Mouse (Mus musculus) hindbrain, postnatal 0 days (tissue): ENCODE results near the gene Rad9a. TPM values are rescaled to one million over a fixed set of nuclear protein-coding genes. Genes with fewer than 3 reads are reported as not detected.
A peak's percentile ranks its signal among the peaks of the same experiment; 100 is the strongest.

Experiments used
- ATAC-seq: fragments of 200-750 bp; cut with Nextera tagmentation; 2 replicates; pipeline ENCODE4 v1.8.0; 2017; ENCODE audit warnings: mild to moderate bottlenecking, moderate TSS enrichment, moderate library complexity
- DNase-seq: peaks from one replicate; pipeline ENCODE4 v3.0.0-alpha.2; 2015; ENCODE audit warnings: low spot score
- H3K27ac ChIP-seq: fragments of 300-500 bp; sonication (generic); 2 replicates; pipeline ENCODE4 v1.5.1; 2014; ENCODE audit warnings: mild to moderate bottlenecking
- H3K27me3 ChIP-seq: fragments of 300-500 bp; sonication (generic); 2 replicates; pipeline ENCODE4 v1.6.1; 2014; ENCODE audit warnings: low read length, mixed read lengths; ENCODE audit not compliant: insufficient read depth
- H3K36me3 ChIP-seq: fragments of 300-500 bp; sonication (generic); 2 replicates; pipeline ENCODE4 v1.6.1; 2014; ENCODE audit warnings: low read length, mixed read lengths; ENCODE audit not compliant: insufficient read depth
- H3K4me1 ChIP-seq: fragments of 300-500 bp; sonication (generic); 2 replicates; pipeline ENCODE4 v1.6.1; 2014; ENCODE audit warnings: antibody characterized with exemption, low read length, mixed read lengths; ENCODE audit not compliant: insufficient read depth
- H3K4me2 ChIP-seq: fragments of 300-500 bp; sonication (generic); 2 replicates; pipeline ENCODE4 v1.6.1; 2014; ENCODE audit warnings: low read depth, mild to moderate bottlenecking, low read length, moderate library complexity, mixed read lengths
- H3K4me3 ChIP-seq: fragments of 300-500 bp; sonication (generic); 2 replicates; pipeline ENCODE4 v1.5.1; 2014; ENCODE audit warnings: low read length
- H3K9ac ChIP-seq: fragments of 300-500 bp; sonication (generic); replicated peaks from 2 replicates; pipeline ENCODE4 v1.6.1; 2014; ENCODE audit warnings: mild to moderate bottlenecking, low read length, moderate library complexity, mixed read lengths
- H3K9me3 ChIP-seq: fragments of 300-500 bp; sonication (generic); 2 replicates; pipeline ENCODE4 v1.6.1; 2016; ENCODE audit warnings: low read length, mixed read lengths
- CTCF ChIP-seq: IDR thresholded peaks from 2 replicates; pipeline ENCODE4 v1.5.1; 2016; ENCODE audit warnings: antibody characterized with exemption, control low read depth, low read depth
- WGBS: fragments of 180-500 bp; shearing (Covaris S2); extraction: QIAGEN DNeasy Blood & Tissue Kit; methylation state at CpG from one replicate; pipeline ENCODE4 v1.1.7; 2014; 5-methylcytosine and 5-hydroxymethylcytosine counted together
- polyA plus RNA-seq: library from polyadenylated mRNA; unstranded; fragments of >200 nt; fragmentation: Nextera tagmentation; extraction: Ambion mirVana; gene quantifications from 2 replicates; pipeline ENCODE4 v1.2.1, GENCODE M21; 2015
- total RNA-seq: library from RNA; depleted of rRNA; stranded (reverse); fragments of >200 nt; gene quantifications from 2 replicates; pipeline ENCODE4 v1.2.3, GENCODE M21; 2014

Gene Rad9a
- total and polyA plus RNA-seq, 2 experiments from 2014 or later = 14.6 to 15.8 TPM

DNA sequence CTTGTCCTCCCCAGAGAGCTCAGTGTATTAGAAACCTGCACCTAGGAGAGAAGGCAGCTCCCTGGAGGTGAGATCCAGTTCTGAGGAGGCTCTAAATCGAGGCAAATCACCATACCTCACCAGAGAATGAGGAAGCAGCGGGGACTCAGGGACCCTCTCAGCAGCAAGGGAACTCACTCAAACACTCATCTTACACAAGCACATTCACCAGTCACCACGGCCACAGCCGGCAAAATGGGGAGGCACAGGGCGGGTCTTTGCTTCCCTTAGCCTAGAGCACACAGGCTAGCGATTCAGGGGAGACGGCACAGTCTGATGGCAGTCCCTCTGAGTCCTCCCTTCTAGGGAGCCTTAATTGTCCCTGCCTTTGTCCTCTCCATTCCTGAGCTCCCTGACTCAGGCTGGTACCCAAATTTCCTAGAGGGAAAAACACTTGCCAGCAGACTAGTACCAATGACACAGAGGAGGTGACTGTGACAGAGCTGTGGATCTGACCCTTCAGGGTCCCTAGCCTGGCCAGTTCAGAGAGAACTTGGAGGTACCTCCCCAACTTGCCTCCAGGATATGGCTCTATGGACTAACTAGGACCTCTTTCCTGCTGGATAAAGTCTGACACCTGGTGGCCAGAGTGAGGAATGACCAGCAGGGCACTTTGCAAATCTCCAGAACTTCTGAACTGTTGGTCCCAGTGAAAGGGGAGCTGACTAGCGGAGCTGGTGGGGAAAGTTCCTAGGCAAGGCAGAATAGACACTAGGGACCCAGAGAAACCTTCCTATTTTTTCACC, 26.6 kb upstream of the Rad9a start:
- no peaks in the 10 kb centered on the region for H3K9me3 ChIP-seq
- H3K36me3 ChIP-seq = no peaks in the 10 kb centered on the region
- peaks cover 6% of the 10 kb centered on the region; the same call in 1 of the 2 replicates for H3K4me1 ChIP-seq
- H3K27ac ChIP-seq = no peak overlapping the region
- H3K4me2 ChIP-seq = no peak overlapping the region
- H3K4me3 ChIP-seq = no peak overlapping the region
- H3K9ac ChIP-seq = no peak overlapping the region
- peak; percentile 95 for TF ChIP-seq CTCF
- peak; percentile 89 for DNase-seq
- ATAC-seq = peak; percentile 22; the same call in 1 of the 2 replicates
- H3K27me3 ChIP-seq = no peaks in the 10 kb centered on the region
- 25% methylated on average over 8 of the region's 8 CpGs for WGBS

DNA sequence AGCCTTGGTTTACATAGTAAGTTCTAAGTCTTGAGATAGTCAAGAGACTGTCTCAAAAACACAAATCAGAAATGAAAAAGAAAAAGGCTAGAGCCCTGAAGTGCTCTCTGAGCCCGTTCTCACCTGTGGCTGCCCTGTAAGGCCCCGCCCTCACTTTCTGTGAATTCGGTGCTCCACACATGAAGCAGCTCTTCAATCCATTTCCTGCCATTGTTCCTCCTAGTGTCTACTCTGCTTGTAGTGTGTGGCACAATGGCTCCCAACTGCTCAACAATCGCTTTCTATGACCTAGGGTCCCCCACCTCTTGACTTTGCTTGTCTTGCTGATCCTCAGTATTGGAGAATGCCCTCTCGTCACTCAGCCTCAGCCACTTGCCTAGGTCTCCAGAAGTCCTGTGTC, 26.0 kb upstream of the Rad9a start:
- no peaks in the 10 kb centered on the region for H3K36me3 ChIP-seq
- H3K9ac ChIP-seq = no peak overlapping the region
- H3K27me3 ChIP-seq = no peaks in the 10 kb centered on the region
- TF ChIP-seq CTCF = no peak
- H3K4me3 ChIP-seq = no peak overlapping the region
- DNase-seq (no peak), ATAC-seq (no peak)
- H3K9me3 ChIP-seq = no peaks in the 10 kb centered on the region
- H3K4me1 ChIP-seq = peaks cover 4% of the 10 kb centered on the region; the same call in 1 of the 2 replicates
- H3K27ac ChIP-seq = no peak overlapping the region
- no peak overlapping the region for H3K4me2 ChIP-seq
- 68% methylated on average over 5 of the region's 5 CpGs for WGBS

DNA sequence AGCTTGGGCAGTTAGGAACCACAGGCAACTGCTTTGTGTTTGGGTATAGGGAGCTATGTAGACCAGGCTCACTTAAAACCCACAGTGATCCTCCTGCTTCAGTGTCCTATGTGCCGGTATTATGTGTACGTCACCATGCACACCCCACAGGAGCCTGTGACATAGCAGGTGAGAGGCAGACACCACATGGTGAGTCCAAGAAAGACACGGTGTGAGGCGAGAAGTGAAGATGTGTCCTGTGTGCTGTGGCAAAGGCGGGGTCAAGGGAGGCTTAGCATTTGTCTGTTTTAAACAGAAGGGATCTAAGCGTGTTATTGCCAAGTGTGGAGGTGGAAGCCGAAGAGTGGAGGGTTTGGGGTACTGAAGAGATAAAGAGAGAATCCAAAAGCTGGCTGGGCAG, 25.3 kb upstream of the Rad9a start:
- no peak for ATAC-seq
- Histone ChIP-seq H3K4me2 (no peak overlapping the region), H3K4me1 (no peaks in the 10 kb centered on the region), H3K9me3 (no peaks in the 10 kb centered on the region), H3K27me3 (no peaks in the 10 kb centered on the region), H3K27ac (no peak overlapping the region), H3K36me3 (no peaks in the 10 kb centered on the region), H3K9ac (no peak overlapping the region), H3K4me3 (no peak overlapping the region)
- 89% methylated on average over 7 of the region's 7 CpGs for whole genome bisulfite sequencing
- no peak for TF ChIP-seq CTCF
- no peak for DNase-seq

DNA sequence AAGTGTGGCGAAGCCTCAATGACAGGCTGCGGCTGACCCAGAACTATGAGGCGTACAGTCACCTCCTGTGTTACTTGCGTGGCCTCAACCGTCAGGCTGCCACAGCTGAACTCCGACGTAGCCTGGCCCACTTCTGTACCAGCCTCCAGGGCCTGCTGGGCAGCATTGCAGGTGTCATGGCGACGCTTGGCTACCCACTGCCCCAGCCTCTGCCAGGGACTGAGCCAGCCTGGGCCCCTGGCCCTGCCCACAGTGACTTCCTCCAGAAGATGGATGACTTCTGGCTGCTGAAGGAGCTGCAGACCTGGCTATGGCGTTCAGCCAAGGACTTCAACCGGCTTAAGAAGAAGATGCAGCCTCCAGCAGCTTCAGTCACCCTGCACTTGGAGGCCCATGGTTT, 20.7 kb upstream of the Rad9a start:
- no peaks in the 10 kb centered on the region for H3K27me3 ChIP-seq
- peak; percentile 38 for DNase-seq
- no peak overlapping the region for H3K4me3 ChIP-seq
- no peak overlapping the region for H3K4me2 ChIP-seq
- H3K36me3 ChIP-seq = no peaks in the 10 kb centered on the region
- peaks cover 15% of the 10 kb centered on the region; the same call in 1 of the 2 replicates for H3K4me1 ChIP-seq
- no peak overlapping the region for H3K9ac ChIP-seq
- 50% methylated on average over 11 of the region's 11 CpGs for WGBS
- no peak overlapping the region for H3K27ac ChIP-seq
- peak; percentile 69; the same call in 1 of the 2 replicates for ATAC-seq
- TF ChIP-seq CTCF = no peak
- no peaks in the 10 kb centered on the region for H3K9me3 ChIP-seq

DNA sequence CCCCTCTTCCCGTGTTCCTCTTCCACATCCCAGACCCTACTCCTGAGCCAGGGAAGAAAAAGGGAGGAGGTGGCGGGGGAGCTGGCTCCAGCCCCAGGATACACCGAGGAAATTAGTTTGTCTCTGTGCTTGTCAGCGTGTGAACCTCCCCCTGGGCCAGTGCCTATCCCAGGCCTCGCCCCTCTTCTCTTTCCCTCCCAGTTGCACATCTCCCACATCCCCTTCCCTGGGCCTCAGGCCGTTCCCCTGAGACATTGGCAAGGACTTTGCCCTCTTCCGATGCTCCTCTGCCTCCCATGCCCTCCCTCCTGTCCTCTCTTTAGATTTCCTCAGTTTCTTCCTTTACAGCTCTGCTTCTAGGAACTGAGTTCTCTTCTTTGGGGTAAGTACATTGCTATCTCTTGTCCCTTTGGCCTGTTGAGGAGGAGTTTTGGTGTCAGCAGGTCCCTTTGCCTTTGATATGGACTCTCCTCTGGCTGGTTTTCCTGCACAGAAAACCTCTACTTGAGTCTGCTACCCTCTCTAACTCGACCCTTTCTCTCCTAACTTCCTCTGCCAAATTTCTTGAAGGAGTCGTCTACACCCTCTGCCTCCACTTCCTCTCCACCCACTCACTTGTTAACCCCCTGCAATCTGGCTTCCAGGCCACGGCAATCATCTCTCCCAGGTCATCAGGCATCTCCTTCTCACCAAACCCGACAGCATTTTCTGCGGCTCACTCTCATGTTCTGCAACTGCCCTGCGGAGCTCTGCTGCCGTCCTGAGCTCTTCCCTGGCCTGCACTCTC, 19.7 kb upstream of the Rad9a start:
- ATAC-seq (no peak), DNase-seq (peak; percentile 33)
- no peak overlapping the region for H3K9ac ChIP-seq
- no peak overlapping the region for H3K4me2 ChIP-seq
- TF ChIP-seq CTCF = no peak
- no peak overlapping the region for H3K27ac ChIP-seq
- peaks cover 15% of the 10 kb centered on the region; the same call in 1 of the 2 replicates for H3K4me1 ChIP-seq
- 33% methylated on average over 14 of the region's 14 CpGs for WGBS
- H3K27me3 ChIP-seq = no peaks in the 10 kb centered on the region
- no peaks in the 10 kb centered on the region for H3K36me3 ChIP-seq
- no peaks in the 10 kb centered on the region for H3K9me3 ChIP-seq
- H3K4me3 ChIP-seq = no peak overlapping the region

DNA sequence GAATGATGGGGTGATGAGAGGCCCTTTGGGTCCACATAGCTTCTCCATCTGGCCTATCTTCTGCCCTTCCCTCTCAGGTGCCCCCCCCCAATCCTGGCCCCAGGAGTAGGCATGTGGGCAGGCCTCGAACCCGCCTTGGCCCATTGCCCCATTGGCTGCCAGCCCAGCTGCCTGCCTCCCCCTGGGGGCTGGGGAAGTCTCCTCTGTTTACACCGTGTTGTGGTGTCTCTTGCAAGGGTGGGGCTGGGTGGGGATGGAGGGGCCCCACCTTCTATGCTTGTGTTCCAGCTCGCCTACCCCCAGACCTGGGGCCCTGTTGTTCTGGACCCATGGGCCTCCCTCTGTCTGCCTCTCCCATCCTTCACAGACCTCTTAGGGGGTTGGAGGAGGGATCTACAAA, 19.0 kb upstream of the Rad9a start:
- DNase-seq (no peak), ATAC-seq (no peak)
- TF ChIP-seq CTCF = no peak
- H3K9me3 ChIP-seq = no peaks in the 10 kb centered on the region
- no peaks in the 10 kb centered on the region for H3K36me3 ChIP-seq
- H3K4me1 ChIP-seq = peaks cover 15% of the 10 kb centered on the region; the same call in 1 of the 2 replicates
- H3K27me3 ChIP-seq = no peaks in the 10 kb centered on the region
- H3K9ac ChIP-seq = no peak overlapping the region
- 23% methylated on average over 4 of the region's 4 CpGs for WGBS
- no peak overlapping the region for H3K4me2 ChIP-seq
- H3K4me3 ChIP-seq = no peak overlapping the region
- H3K27ac ChIP-seq = no peak overlapping the region
